Mouse (Mus musculus): ENCODE measurements around the gene Zfp60. TPM values are rescaled to one million over a fixed set of nuclear protein-coding genes. Genes with fewer than 3 reads are reported as not detected.

The Zfp60 gene
- 47.9 and 49.9 TPM in 2 replicates for polyA plus RNA-seq (2015; fragmentation: Nextera tagmentation; extraction: Ambion mirVana)

DNA sequence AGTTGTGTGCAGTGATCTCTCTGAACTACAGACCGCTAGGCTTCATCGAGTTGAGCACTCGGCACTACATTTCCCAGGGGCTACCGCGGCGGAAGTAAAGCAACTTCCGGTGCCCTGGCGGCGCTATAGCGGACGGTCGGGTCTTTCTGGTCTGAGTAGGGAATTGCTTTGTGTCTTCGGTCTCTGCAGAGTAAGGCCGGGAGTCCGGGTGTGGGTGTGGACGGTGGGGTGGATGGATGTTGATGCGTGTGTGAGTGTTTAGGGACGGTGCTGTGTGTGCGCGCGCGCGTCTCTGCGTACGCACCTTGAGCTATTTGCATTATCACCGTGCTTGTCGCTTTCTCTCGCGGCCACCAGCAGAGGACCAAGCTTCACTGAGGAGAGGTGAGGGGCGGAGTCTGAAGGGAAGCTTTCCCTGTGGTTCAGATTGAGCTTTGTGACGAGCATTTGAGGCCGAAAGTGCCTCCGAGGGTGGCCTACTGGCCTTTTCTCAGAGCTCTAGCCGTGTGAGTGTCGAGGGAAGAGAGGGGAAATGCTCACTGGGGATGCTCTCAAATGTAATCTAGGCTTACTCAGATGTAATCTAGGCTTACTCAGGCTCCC is at the start of gene Zfp60:
Gene Zfp60 (plus strand): TSS at position 109 of the 603 bp plus-strand sequence.
- Histone ChIP-seq H3K4me1 (peaks cover 14% of the 10 kb centered on the region), H3K27ac (peak within 1 kb of the TSS; percentile 96), H3K36me3 (peaks cover 3% of the 10 kb centered on the region; the same call in 1 of the 2 replicates), H3K9me3 (no peaks in the 10 kb centered on the region), H3K27me3 (no peaks in the 10 kb centered on the region), H3K9ac (peak within 1 kb of the TSS; percentile 89), H3K4me3 (peak within 1 kb of the TSS; percentile 75), H3K4me2 (peak within 1 kb of the TSS; percentile 75)
- ATAC-seq (ENCODE audit: insufficient number of reproducible peaks, insufficient read depth, low FRiP score, low TSS enrichment, low read depth) = peak; percentile 86
- under 1% methylated on average over 35 of the region's 35 CpGs for WGBS

DNA sequence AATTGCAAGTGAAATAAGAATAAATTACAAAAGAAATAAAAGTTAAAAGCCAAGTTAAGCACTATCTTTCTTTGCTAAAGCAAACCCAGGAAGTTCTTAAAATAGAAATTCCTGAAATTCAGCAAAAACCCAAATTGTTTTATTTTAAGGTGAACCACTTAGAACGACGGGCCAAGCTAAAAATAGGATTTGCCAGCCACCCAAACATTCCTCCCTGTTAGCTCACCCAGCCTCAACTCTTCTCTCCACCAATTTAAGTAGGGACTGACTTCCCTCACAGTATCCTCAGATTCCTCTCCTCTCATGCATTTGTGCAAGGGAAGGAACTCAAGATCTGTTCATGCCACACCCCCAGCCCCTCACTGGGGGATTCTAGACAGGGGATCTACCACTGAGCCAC is 48.0 kb upstream of the Zfp60 start:
- no peak overlapping the region for H3K9ac ChIP-seq
- no peaks in the 10 kb centered on the region for H3K36me3 ChIP-seq
- no peaks in the 10 kb centered on the region for H3K9me3 ChIP-seq
- no peaks in the 10 kb centered on the region for H3K27me3 ChIP-seq
- no peak for ATAC-seq (ENCODE audit: insufficient number of reproducible peaks, insufficient read depth, low FRiP score, low TSS enrichment, low read depth)
- no peak overlapping the region for H3K27ac ChIP-seq
- H3K4me2 ChIP-seq = no peak overlapping the region
- H3K4me1 ChIP-seq = peaks cover 8% of the 10 kb centered on the region
- 59% methylated on average over 2 of the region's 2 CpGs for WGBS
- H3K4me3 ChIP-seq = no peak overlapping the region

DNA sequence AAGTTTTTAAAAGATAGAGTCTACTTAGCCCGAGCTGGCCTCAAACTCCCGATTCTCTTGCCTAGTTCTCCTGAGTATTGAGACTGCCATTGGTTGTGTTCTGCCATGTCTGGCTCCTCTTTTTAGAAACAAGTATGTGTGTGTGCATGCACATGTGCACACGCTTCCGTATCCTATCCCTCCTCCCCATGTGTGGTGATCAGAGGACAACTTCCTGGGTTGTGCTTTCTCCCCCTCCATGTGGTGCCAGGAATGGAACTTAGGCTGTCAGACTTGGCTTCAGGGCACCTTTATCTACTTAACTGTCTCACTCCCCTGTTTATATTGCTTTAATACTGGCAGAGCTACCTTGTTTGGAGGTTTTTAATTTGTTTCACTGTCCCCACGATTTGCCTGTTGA is 46.0 kb upstream of the Zfp60 start:
- peak overlapping the region; percentile 50 for H3K4me2 ChIP-seq
- peak overlapping the region; percentile 46 for H3K9ac ChIP-seq
- ATAC-seq (ENCODE audit: insufficient number of reproducible peaks, insufficient read depth, low FRiP score, low TSS enrichment, low read depth) = no peak
- WGBS = 38% methylated on average over 5 of the region's 5 CpGs
- no peak overlapping the region for H3K27ac ChIP-seq
- H3K4me3 ChIP-seq = peak overlapping the region; percentile 16; the same call in 1 of the 2 replicates
- H3K4me1 ChIP-seq = peaks cover 17% of the 10 kb centered on the region
- H3K9me3 ChIP-seq = no peaks in the 10 kb centered on the region
- H3K27me3 ChIP-seq = no peaks in the 10 kb centered on the region
- no peaks in the 10 kb centered on the region for H3K36me3 ChIP-seq

DNA sequence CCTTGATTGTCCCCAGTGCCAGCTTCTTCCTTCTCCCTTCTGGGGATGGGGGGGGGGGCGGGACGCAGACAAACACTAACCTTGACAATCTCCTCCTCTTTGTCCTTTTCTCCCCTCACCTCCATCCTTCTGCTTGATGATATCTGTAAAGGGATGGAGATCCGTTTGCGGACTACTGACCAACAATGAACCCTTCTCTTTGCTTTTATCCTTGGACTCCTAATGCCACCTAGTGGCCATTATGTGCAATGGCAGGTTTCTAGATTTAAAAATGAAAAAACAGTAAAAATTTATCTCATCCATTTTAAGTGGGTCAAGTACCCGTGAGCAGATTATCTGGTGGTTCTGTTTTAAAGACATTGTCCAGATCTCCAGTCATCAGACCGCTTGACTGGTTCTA is 45.5 kb upstream of the Zfp60 start:
- Histone ChIP-seq H3K4me2 (peak overlapping the region; percentile 50), H3K36me3 (no peaks in the 10 kb centered on the region), H3K4me1 (peaks cover 21% of the 10 kb centered on the region), H3K9me3 (no peaks in the 10 kb centered on the region), H3K27ac (no peak overlapping the region), H3K27me3 (no peaks in the 10 kb centered on the region), H3K4me3 (peak overlapping the region; percentile 16; the same call in 1 of the 2 replicates), H3K9ac (peak overlapping the region; percentile 46)
- no peak for ATAC-seq (ENCODE audit: insufficient number of reproducible peaks, insufficient read depth, low FRiP score, low TSS enrichment, low read depth)
- WGBS = 1% methylated on average over 6 of the region's 6 CpGs

DNA sequence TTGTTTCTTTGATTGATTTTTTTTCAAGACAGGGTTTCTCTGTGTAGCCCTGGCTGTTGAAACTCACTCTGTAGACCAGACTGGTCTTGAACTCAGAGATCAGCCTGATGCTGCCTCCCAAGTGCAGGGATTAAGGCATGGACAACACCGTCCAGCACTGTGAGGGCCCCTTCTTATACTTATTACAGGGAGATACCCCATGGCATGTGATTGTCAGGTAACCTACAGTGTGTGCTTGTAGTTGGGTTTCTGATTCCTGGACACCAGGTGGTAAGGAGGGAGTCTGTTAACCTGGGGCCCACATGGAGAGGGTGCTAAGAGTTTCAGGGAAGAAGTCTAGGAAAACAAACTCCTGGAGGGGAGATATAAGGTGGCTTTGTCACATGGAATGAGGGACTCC is 44.1 kb upstream of the Zfp60 start:
- Histone ChIP-seq H3K4me1 (peaks cover 21% of the 10 kb centered on the region), H3K27ac (no peak overlapping the region), H3K4me2 (no peak overlapping the region), H3K4me3 (no peak overlapping the region), H3K27me3 (no peaks in the 10 kb centered on the region), H3K9ac (no peak overlapping the region), H3K9me3 (no peaks in the 10 kb centered on the region), H3K36me3 (no peaks in the 10 kb centered on the region)
- WGBS = 90% methylated on average over 1 of the region's 1 CpGs
- no peak for ATAC-seq (ENCODE audit: insufficient number of reproducible peaks, insufficient read depth, low FRiP score, low TSS enrichment, low read depth)

DNA sequence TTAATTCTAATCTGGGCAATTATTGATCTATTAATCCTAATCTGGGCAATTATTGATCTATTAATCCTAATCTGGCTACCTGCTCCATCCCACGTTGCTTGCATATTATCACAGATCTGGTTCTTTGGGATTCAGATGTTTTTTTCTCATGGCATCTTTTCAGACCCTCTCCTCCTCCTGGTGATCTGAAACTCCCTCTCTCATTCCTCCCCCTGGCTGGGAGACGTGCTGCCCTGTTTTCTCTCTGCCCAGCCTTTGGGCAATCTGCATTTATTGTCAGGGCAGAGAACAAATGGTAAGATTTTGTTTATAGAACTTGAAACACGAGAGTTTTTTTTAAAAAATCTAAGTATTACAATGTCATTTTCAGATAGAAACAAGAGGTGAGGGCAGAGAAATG is 43.4 kb upstream of the Zfp60 start:
- no peak for ATAC-seq (ENCODE audit: insufficient number of reproducible peaks, insufficient read depth, low FRiP score, low TSS enrichment, low read depth)

DNA sequence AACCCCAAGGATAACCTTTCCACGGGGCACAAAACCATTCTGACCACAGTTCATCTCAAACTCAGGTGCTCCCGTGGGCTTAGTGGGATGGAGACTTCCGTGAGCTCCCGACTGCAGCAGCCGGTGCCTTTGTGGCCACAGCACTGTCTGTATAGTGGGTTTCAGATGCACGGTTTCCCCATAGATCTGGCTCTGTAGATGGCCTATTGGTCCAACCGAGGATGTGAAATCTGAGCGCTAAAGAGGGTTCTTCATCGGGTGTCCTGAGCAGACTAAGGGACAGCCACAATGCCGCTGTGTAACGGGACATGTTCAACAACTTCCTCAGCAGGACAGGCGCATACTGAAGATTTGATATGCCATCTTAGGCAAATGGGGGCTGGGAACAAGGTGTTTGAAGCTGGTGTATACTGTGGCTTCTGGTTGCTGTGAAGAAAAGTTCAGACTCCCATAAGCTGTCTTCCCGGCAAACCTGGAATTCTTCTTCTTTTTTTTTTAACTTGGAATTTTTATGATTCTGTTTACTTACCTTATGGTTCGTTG is 42.9 kb upstream of the Zfp60 start:
- Histone ChIP-seq H3K27ac (peak overlapping the region; percentile 77), H3K4me1 (peaks cover 21% of the 10 kb centered on the region), H3K4me2 (peak overlapping the region; percentile 67), H3K27me3 (no peaks in the 10 kb centered on the region), H3K4me3 (peak overlapping the region; percentile 49), H3K36me3 (no peaks in the 10 kb centered on the region), H3K9ac (peak overlapping the region; percentile 79), H3K9me3 (no peaks in the 10 kb centered on the region)
- no peak for ATAC-seq (ENCODE audit: insufficient number of reproducible peaks, insufficient read depth, low FRiP score, low TSS enrichment, low read depth)
- WGBS = 31% methylated on average over 14 of the region's 14 CpGs

More for the DNA sequence above, 43.4 kb upstream of the Zfp60 start:
- no peaks in the 10 kb centered on the region for H3K36me3 ChIP-seq
- H3K9me3 ChIP-seq = no peaks in the 10 kb centered on the region
- H3K9ac ChIP-seq = 0 out of 2 replicates have a peak overlapping the region, but pooled peaks have one; percentile 79
- H3K4me3 ChIP-seq = peak overlapping the region; percentile 49; the same call in 1 of the 2 replicates
- H3K4me2 ChIP-seq = peak overlapping the region; percentile 67
- peaks cover 21% of the 10 kb centered on the region for H3K4me1 ChIP-seq
- H3K27ac ChIP-seq = no peak overlapping the region
- no peaks in the 10 kb centered on the region for H3K27me3 ChIP-seq
- WGBS = 68% methylated on average over 3 of the region's 3 CpGs

DNA sequence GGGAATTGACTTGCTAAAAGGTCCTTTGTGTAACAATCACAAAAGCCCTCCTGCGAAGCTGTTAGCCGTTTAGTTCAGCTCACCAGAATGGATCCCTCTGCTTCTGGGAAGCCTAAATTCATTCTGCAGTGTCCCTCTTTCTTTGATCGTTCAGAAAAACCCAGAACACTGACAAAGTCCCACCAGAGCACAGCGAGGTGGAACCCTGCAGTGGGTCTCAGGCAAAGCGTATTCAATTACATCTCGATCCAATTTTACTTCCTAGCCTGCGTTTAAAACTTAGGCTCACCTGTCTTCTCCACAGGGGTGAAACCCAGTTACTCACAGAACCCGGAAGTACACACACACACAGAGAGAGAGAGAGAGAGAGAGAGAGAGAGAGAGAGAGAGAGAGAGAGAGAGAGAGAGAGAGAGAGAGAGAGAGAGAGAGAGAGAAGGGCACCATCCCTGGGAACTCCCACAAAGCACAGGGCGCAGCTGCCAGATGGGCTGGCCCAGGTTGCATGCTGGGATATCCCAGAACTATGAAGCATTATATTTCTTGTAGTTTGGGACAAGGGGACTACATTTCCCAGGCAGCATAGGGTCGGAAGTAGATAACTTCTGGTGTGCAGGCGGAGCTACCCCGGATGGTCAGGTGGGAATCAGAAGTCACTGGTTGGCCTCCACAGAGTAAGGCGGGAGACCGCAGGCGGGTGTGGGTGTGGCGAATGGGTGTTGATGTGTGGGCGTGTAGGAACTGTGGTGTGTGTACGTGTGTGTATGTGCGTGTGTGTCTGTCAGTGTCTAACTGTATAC is 42.2 kb upstream of the Zfp60 start, which contains the start of gene Zfp607b:
Gene Zfp607b (plus strand): TSS at position 526 of the 798 bp plus-strand sequence.
- Histone ChIP-seq H3K4me2 (peak within 1 kb of the TSS; percentile 67), H3K4me1 (peaks cover 21% of the 10 kb centered on the region), H3K9me3 (no peaks in the 10 kb centered on the region), H3K9ac (peak within 1 kb of the TSS; percentile 79), H3K36me3 (no peaks in the 10 kb centered on the region), H3K27ac (peak within 1 kb of the TSS; percentile 77), H3K4me3 (peak within 1 kb of the TSS; percentile 49), H3K27me3 (no peaks in the 10 kb centered on the region)
- ATAC-seq (ENCODE audit: insufficient number of reproducible peaks, insufficient read depth, low FRiP score, low TSS enrichment, low read depth) = peak; percentile 99
- under 1% methylated on average over 19 of the region's 19 CpGs for WGBS

DNA sequence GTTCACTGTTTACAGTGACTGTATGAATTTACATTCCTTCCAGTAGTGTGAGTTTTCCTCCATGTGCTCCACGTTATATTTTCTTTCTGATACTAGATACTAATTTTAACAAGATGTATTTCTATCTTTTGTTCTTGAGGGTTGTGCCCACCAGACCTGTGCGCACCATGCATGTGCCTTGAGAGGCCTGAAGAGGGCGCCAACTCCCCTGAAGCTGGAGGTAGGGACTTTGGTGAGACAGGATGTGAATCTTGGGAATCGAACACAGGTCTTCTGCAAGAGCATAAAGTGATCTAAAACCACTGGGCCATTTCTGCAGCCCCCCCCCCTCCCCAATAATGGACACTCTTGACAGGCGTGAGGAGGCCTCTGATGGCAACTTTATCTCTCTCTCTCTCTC is 40.1 kb upstream of the Zfp60 start:
- Histone ChIP-seq H3K4me1 (peaks cover 15% of the 10 kb centered on the region), H3K9me3 (no peaks in the 10 kb centered on the region), H3K9ac (no peak overlapping the region), H3K27ac (no peak overlapping the region), H3K4me2 (no peak overlapping the region), H3K36me3 (no peaks in the 10 kb centered on the region), H3K4me3 (no peak overlapping the region), H3K27me3 (no peaks in the 10 kb centered on the region)
- ATAC-seq (ENCODE audit: insufficient number of reproducible peaks, insufficient read depth, low FRiP score, low TSS enrichment, low read depth) = no peak
- WGBS = 44% methylated on average over 5 of the region's 5 CpGs

DNA sequence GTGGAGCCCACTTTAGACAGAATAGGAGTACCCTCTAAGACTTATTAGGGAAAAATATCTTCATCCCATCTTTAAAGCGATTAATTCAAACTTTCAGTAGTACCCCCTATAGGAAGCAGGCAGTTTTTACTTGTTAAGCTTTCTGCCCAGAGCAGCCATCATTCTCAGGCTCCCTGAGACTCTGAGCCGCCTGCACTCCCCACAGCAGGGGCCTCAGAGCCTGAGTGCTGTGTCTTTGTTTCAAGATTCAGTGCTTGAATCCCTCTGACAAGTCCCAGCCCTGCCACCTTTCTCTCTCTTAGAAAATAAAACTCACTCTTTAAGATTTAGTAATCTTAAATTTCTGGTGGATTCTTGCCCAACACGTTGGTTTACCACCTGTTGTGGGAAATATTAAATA is 34.5 kb upstream of the Zfp60 start:
- Histone ChIP-seq H3K36me3 (no peaks in the 10 kb centered on the region), H3K27me3 (no peaks in the 10 kb centered on the region), H3K9ac (no peak overlapping the region), H3K4me2 (no peak overlapping the region), H3K27ac (no peak overlapping the region), H3K4me3 (no peak overlapping the region), H3K9me3 (no peaks in the 10 kb centered on the region), H3K4me1 (no peaks in the 10 kb centered on the region)
- no peak for ATAC-seq (ENCODE audit: insufficient number of reproducible peaks, insufficient read depth, low FRiP score, low TSS enrichment, low read depth)
- 35% methylated on average over 3 of the region's 3 CpGs for WGBS

DNA sequence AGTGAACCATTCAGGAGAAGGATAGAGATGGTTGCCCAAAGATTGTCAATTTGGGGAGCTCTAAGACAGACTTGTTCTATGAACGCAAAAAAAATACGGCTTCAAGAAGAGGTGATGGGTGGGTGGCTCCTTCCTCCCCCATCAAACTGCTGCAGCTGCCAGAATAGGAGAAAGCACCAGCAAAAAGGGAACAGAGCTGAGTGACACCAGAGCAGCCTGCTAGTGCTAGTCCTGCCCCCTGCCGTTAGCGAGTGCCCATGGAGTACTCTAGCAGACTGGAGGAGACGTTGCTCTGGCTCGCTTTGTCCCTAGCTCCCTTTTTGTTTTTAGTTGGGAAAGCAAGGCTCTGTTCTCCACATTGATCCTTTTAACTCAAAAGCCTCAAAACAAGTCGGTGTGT is 20.8 kb upstream of the Zfp60 start:
- Histone ChIP-seq H3K9me3 (0 out of 2 replicates have a peak, but pooled peaks cover 8% of the 10 kb centered on the region), H3K36me3 (no peaks in the 10 kb centered on the region), H3K27me3 (no peaks in the 10 kb centered on the region), H3K9ac (no peak overlapping the region), H3K4me3 (no peak overlapping the region), H3K27ac (no peak overlapping the region), H3K4me1 (no peaks in the 10 kb centered on the region), H3K4me2 (no peak overlapping the region)
- 81% methylated on average over 7 of the region's 7 CpGs for WGBS
- no peak for ATAC-seq (ENCODE audit: insufficient number of reproducible peaks, insufficient read depth, low FRiP score, low TSS enrichment, low read depth)

Measured in embryonic facial prominence, embryonic 13.5 days (tissue).